Mouse (Mus musculus) embryo, embryonic 10 days (tissue): ENCODE results near the gene Grm6.

Experiments used
- DNase-seq: peaks from one replicate; pipeline ENCODE4 v3.0.0-alpha.2; 2015; ENCODE audit warnings: low spot score

The Grm6 gene

DNA sequence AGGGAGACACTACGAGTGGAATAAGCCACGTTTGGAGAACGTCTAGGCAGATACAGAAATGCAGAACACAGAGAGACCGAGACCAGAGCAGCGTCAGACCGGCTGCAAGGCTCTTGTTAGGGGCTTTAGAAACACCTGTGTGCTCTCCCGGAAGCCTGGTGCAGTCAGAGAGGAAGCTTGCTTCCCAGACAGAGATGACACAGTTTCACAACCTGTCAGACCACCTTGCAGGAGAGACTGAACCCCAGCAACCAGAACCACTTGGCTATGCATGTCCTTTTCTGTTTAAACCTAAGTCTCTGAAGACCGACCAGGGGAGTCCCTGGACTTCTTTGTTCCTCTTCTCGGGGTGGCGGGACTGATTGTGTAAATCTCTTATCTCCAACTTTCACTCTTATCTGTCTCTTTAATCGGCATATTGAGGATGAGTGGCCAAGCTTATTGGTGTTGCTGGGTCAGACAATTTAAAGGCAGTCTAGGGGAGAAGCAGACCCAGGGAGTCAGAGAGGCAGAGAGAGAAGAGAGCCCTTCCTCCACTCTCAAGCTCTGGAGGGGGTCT is at the start of gene Grm6:
Grm6 (plus strand) TSS at position 509 of the 559 bp plus-strand sequence.
- DNase-seq, result no peak

- DNase-seq, result no peak
Observed at GRCm38 (mm10) chr11:50814233-50814632, 36.3 kb upstream of the Grm6 start.

DNA sequence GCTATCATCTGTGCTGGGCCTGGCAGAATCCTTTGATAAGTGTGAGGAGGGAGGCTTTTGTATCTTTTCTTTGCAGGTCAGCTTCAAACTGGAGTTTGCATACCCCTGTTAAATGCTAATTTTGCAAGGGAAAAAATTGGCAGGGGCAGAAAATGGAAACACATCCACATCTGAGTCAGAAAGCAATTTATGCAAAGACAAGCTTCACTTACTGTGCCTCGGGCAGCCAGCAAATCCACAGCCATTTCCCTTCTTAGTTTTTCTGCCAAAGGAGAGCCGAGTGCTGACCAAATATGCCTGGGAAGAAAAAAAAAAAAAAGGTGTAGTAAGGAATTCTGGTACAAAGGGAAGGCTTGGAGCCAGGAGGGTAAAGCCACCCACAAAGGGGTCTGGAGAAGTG is 24.3 kb upstream of the Grm6 start:
- DNase-seq, result no peak

DNA sequence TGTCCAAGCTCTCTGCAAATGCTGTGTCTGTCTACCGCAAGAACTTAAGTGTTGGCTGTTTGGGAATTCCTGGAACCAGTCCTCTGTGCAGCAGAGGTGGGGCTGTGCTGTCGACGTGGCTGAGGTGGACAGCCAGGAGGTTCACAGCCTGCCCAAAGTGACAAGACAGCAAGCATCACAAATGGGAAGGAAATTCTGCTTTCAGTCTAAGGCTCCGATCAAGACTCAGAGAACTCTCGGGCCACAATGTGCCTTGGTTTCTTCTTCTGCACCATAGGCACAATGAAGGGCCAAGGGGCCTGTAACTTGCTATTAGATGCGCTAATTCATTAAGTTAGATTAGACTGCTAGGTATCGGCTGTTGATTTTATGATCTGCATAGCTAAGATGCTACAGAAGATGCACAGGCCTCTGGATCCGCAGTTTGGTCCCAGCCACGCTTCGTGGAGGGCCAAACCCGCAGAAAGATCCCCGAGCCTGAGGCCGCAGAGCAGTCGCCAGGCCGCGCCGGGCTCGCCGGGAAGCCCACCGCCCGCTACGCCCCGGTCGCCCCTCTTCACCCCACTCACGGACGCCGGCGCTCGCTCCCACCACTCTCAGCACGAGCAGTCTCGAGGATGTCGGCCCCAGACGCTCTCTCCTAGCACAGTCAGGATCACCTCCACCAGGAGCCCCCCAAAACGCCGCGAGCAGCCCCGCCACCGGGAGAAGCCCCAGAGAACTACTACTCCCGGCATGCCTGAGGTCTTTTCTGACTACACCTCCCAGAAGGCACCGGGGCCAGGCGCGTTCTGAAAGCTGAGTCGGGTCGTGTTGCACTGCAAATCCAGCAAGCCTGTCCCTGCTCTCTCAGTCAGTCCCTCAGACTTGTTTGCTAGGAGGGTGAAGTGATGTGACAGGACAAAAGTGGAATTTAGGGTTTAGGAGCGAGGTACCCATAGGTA is 23.2 kb upstream of the Grm6 start, which contains the start of gene Zfp354c:
Zfp354c (minus strand) TSS at position 715 of the 944 bp plus-strand sequence.
- DNase-seq, result peak; percentile 93

DNA sequence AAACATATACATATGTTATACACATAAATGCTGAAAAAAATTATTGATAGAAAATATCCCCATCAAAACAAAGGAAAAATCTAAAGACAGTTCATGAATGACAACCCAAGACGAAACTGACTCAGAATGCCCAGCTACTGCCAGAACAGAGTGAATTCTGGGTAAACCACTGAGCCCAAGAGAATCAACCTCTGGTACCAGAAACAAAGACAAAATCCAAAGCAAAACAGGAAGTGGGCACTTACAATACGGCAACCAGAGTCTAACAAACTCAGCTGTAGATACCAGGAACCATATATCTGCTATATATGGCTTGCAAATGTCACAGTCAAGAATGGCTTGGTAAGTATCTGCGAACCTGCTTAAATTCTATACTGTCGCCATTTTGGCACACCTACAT is 14.8 kb upstream of the Grm6 start:
- DNase-seq, result no peak

DNA sequence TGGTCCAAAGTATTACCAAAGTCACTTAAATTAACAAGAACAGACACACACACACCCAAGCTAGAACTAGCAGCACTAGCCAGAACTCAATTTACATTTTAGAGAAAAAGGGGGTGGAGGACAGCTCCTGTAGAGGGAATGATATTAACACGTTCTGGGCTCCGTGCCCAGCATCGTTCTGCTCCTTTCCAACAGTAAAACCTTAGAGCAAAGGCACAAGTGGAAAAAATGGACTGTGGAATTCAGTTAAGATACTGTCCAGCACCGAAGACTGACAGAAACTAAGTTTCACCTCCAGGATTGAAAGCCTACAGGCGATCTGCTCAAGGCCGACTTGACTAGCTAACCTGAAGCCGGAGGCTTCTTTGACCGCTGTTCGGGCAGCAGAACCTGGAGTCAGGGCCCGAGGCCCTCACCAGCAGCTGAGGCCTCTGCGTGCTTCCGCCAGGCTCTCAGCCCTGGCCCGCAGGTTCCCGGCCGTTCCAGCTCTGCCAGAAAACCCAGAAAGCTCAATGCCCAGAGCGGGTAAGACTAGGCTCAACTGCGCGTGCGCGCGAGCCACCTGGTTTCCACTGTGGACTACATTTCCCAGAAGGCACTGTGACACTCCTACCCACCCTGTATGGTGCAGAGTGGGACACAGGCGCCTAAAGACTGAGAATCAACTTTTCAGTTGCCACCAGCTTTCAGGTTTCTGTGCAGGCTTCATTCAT is 9.3 kb upstream of the Grm6 start, which contains the start of gene Zfp879:
Zfp879 (minus strand) TSS at position 530 of the 713 bp plus-strand sequence.
- DNase-seq, result peak; percentile 97

DNA sequence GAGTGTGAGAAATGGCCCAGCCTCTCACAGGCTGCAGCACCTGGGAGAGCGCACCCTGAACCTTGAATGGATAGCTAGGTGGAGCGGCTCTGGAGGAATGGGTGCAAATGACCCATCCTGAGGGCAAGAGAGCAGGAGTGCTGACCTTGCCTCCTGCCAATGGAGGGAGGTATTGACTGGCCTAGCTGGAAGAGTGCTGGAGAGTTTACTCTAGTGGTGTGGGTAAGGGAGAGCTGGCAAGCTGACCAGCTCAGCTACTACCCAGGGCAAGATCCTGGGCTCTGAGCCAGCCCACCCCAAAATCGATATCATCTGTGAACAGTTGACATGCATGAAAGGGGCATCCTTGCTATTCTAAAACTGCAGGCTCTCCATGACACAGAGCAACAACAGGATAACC is 4.5 kb upstream of the Grm6 start:
- DNase-seq, result no peak

DNA sequence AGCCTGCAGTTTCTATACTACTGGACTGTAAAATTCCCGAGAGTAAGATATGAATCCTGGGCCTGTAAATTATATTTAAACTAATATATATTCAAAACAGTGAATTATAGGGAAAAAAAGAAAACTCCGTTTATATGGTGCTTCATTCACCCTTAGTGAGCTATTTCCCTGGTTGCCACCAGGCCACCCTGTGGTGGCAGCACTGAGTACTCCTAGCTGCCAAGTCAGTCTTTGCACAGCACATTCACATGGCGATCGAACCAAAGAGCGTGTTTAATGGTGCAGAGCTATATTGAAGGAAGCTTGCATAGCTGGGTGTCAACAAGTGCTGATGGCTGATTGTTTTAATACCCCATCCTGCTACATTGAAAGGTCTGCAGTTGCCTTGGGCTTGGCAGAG is 3.4 kb upstream of the Grm6 start:
- DNase-seq, result no peak

DNA sequence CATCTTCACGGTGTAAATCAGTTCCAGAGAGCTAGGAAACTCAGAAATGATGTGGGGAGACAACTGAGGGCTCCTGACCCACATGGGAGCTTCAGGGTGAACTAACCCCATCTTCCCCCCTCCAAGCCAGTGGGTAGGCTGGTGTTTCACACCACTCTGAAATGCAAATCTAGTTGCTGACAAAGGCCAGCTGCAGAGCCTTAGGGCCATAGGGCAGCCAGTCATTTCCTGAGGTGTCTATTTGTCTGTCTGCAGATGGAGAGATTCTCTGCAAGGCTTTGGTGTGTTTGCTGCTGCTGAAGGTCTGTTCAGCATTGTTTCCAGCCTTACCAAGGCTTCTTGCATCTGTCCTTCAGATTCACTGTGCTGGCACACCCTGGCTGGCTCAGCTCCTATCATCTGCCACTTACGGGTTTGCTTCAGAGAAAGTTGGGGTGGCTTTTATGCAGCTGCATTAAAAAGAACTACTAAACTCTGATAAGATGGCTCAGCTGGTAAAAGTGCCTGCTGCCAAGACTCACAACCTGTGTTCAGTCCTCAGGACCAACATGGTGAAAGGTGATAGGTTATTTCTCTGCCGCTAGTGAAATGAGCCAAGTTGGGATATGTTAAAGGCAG is 1.9 kb upstream of the Grm6 start:
- DNase-seq, result no peak

DNA sequence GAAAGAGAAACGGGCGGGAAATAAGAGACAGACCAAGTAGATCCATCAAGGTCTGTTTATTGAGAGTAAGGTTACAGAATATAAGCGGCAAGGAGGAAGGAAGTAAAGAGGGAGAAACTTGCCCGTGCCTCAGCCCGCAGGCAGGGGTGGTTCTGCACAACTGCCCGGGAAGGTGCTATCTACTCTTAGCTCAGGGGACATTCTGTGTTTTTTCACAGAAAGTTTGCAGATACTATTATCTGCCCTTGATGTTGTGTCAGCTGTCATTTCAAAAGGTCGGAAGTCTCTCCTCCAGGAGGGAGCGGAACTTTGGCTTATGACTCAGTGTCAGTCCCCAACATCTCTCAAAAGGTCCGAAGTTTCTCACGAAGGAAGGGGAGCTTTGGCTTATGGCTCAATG is 1.2 kb upstream of the Grm6 start:
- no peak for DNase-seq

- peak; percentile 37 for DNase-seq
Observed at GRCm38 (mm10) chr11:50850989-50851601, 610 bp downstream of the Grm6 start.

- DNase-seq, result no peak
Observed at GRCm38 (mm10) chr11:50878641-50879040, 28.2 kb downstream of the Grm6 start.

DNA sequence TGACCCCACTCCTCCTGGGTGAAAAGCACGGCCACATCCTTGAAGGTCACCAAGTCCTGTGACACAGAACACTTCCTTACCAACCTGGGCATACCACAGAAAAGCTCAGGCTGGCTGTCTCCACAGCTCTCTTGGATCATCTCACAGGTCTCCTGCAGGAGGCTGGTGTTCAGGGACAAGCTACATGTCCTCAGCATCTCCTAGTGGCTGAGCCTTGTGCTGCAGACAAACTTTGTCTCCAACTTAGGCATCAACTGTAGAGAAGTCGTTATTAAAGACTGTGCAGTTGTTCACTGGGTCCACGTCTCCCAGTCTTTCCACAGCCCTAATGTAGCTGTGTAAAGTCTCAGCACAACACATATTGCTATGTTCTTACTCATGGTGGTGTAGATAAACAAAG is 33.3 kb downstream of the Grm6 start:
- DNase-seq, result no peak

GRCm38 (mm10) chr11:50886231-50886932 is 35.9 kb downstream of the Grm6 start:
- DNase-seq, result peak; percentile 28

DNA sequence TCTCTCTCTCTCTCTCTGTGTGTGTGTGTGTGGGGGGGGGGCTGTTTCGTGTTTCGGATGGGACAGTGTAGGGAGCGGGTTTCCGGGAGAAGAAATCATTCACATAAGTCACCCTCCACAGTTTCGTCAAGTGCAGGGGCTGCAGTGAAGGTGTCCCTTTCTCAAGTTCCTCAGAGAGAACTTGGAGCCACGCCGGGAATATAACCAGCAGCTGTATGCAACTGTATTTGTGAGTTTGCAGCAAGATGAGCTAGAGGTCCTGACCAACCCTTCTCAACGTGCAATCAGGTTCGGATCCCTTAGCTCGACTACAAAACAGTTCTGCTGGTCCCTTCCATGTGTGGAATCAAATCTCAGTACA is 36.4 kb downstream of the Grm6 start:
- DNase-seq, result peak; percentile 15

DNA sequence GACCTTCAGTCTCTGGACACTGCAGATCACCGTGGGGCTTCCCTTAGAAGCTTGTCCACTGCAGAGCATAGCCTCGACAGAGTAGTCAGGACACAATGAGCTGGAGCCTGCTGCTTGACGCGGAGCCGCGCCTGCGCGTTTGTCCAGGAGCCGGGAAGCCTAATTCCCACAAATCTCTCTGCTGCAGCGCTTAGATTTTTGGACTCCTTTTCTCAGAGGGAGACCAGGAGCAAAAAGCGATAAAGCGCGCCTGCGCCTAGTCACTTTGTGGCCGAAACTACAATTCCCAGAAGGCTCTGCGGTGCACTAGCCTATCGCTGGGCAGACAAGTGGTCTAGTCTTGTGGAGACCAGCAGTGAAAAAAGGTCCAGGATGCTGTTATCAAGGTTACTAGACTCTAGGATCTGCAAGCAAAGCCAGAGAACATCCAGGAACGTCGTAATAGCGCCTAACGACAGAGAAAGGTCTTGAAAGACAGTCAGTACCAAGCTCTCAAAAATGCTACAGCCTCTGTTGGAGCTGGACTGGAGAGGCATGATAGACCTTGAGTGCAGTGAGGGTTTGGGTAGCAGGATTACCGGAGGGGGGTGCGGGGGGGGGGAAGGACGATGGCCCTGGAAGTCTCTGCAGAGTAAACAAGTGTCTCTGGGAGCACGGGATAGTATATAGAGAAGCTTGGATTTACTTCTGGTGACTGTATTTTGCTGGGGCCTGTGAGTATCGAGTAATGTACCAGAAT is 37.1 kb downstream of the Grm6 start, which contains the start of gene Zfp454:
Zfp454 (minus strand) TSS at position 262 of the 739 bp plus-strand sequence.
- DNase-seq, result peak; percentile 96

- peak; percentile 38 for DNase-seq
Observed at GRCm38 (mm10) chr11:50892441-50892840, 42.0 kb downstream of the Grm6 start.

DNA sequence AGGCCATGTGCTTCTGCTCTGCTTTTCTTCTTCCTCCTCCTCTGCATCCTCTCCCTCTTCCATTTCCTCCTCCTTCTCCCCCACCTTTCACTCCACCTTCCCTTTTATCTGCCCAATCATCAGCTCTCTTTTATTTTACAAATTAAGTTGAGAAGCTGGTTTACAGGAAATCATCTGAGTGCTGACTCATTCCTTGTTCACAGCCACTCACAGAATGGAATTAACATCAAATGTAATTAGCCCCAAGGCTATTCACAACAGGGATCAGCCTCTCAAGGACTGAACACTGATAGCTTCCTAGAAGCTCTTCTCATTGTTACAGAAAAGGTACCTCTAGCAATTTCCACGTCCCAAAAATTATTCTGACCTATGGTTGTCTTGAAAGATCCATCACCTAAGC is 46.9 kb downstream of the Grm6 start:
- no peak for DNase-seq

DNA sequence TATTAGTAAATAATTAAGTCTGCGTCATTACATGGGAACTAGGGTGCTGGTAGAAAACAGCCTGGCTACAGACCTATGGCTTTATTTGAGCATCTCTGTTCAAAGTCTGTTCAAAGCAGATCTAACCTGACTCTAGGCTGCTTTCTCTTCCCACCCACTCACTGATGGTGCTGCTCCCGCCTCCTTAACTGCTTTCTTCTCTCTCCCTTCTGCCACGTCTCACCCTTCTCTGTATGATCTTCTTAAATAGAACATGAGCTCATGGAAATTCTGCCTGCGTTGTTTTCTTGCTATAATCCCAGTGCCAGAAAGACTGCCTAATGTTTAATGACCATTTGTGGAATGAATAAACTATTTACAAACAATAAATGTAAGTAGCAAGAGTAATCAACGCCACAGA is 57.7 kb downstream of the Grm6 start:
- DNase-seq, result no peak

GRCm38 (mm10) chr11:50913301-50913700 is 62.8 kb downstream of the Grm6 start:
- no peak for DNase-seq
